Mouse (Mus musculus): ENCODE data around the gene Atxn7l3.
"Not testable (repeated sequence)": the region's sequence is repeated elsewhere in the genome, so short reads cannot be mapped to it uniquely, and the experiment has no call there.

The Atxn7l3 gene

DNA sequence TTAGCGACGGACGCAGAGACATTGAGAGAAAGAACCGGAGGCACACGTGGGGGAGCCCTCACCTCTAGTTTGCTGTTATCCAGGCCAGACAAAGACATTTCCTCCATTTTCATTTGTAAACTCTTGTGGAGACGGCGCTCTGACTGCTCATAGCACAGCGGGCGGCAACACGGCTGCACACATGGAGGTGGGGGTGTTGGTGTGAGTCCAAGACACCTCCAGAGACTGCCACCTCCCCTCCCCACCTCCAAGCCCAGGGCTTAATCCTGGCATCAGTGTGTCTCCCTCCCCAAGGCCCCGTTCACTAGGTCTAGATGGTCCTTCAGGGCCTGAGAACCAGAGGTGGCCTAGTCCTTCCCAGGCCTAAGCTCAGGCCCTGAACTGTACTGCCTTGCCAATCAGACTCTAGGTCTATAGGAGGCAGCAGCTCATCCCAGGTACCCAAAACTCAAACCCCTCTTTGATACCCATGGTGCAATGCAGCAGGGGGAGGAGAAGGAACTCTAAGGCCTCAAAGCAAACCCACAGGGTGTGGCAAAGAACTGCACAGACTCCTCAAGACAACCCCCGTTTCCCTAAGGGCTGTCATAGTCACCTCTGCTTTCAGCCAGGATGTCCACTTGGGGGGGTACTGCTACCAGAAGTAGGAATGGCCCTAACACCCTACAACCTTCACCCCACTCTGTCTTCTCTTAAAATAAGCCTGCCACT lies 1.4 kb downstream of the Atxn7l3 start:
- peak; percentile 46 to 61 for DNase-seq

DNA sequence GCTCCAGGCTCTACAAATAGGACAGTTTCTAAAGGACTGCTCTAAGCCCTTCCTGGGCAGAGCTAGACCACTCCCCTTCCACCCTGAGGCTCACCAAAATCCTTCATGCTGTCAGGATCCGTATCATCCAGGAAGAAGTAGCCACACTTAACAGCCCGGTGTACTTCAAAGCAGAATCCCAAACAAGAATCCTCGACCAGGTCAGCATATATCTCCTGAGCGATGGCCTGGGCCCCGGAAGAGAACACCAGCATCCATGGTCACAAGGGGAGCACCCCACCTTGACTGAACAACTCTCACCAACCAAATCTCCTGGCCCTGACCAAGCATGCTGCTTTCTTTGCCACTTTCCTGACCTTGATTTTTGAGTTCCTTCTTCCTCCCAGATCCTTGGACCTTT lies 2.0 kb downstream of the Atxn7l3 start:
- no peak for DNase-seq

DNA sequence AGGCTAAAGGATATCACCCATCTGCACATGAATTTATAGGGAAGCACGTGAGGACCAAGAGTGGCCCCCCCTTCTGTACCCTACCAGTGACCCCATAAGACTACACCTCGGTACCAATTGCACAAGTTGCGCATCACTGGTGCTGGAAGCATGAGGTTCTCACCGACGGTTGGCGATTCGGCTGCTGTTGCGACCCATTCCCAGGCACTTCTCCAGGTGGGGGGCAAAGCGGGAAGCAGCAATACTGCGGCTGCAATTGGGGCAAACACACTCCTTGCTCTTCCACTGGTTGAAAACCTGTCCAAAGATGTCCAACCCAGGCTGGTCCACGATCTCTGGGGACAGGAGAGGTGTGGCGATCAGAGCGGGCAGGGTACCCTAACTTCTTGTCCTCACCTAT lies 2.5 kb downstream of the Atxn7l3 start:
- no peak for DNase-seq

DNA sequence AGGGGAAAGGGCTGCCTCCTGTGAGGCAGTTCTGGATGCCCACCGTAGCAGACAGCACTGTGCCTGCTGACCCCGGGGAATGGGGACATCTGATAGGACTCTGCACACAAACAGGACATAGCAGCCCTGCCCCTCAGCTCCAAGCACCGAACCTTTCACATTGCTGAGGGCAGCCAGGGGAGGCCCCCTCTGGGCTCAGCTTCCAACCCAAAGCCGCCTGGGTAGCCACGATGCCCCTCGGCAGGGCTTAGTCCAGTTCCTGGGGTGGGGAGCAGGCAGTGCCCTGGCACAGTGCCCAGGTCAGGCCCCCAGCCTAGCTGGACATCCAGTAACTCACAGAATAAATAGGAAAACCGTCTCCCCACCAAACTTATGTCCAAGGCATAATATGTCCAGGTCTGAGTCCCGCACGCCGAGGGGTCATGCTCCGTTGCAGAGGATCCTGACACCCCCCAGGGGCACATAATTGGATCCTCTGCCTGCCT lies 5.3 kb downstream of the Atxn7l3 start:
- DNase-seq: peak in 1 of 2 experiments; percentile 40

DNA sequence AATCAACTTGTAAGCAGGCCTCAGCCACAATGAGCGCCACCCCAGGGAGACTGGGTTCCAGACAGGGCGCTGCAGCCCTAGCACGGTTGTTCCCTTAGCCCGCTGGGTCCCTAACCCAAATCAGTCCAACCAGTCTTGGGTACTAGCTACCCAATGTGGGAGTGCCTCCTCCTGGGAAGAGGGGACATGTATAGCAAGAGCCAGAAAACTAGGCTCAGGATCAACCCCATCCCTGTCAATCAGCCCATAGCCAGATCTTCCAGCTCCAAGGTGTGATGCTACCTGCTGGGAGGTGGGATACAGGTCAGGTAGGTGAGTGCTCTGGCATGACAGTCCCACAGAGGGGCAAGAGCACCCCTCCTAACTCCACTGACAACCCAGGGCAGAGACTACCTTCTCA lies 6.3 kb downstream of the Atxn7l3 start:
- no peak for DNase-seq

DNA sequence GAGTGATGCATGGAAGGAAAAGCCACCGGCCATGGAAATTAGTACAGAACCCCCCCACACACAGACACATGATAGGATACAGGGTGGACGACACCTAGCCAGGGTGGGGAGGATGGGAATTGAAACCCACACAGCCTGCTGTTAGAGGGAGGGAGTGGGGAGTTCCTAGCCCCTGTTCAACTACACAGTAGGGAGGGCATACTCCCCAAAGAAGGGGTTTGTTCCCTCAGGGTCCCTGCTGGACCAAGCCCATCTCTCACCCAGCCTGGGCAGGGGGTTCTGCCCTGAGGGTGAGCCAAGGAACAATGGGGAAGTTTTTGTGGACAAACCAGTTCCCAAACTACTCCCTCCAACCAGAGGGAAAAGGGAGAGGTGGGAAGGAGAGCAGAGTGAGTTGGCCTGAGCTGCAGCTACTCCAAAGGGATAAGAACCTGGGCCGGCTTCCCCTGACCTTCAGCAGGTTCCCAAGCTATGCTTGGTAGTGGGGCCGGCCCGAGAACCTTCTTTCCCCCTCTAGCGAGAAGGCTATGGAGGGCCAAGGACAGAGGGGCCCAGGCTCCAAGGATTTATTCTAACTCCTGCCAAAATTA lies 6.8 kb downstream of the Atxn7l3 start:
- DNase-seq: no peak

DNA sequence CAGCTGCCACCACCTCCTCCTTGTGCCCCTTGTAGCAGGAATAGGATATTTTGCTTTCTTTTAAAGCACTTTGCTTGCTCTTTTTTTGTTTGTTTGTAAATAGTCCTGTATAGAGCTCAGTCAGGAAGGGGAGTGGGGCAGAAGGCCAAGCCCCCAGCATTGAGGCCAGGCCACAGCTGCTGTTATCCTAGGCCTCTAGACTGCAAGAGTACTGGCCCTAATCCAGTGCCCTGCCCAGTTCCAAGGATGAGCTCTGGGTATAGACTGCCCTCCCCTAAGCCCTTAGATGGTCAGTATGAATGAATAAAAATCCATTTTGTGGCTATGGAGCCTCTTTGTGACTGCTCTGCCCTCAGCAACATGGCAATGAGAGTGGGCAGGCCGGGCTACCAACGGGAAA lies 7.5 kb downstream of the Atxn7l3 start:
- peak in 1 of 2 experiments; percentile 68 for DNase-seq

DNA sequence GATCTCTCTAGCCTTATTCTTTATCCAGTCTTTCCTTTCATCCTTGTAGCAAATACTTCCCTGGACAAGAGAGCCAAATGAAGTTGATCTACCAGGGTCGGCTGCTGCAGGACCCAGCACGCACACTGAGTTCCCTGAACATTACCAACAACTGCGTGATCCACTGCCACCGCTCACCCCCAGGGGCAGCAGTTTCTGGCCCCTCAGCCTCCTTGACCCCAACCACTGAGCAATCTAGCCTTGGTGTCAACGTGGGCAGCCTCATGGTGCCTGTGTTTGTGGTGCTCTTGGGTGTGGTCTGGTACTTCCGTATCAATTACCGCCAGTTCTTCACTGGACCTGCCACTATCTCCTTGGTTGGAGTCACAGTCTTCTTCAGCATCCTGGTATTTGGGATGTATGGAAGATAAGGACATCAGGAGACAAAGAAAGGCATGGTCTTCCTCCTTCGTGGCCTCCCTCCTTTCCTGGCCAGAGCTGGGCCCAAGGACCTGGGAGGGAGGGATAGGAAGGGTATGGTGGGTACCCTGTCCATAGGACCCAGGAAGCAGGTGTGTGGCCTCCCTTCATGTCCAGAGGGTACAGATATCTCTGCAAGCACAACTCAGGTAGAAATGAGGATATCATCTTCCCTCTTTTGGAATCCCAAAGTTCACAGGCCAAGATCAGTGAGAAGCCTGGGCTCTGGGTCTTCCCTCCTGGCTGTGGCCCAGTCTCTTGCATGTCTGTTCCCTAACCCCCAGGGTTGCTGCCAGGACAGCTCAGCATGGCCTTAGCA lies 8.2 kb downstream of the Atxn7l3 start:
- DNase-seq: no peak

DNA sequence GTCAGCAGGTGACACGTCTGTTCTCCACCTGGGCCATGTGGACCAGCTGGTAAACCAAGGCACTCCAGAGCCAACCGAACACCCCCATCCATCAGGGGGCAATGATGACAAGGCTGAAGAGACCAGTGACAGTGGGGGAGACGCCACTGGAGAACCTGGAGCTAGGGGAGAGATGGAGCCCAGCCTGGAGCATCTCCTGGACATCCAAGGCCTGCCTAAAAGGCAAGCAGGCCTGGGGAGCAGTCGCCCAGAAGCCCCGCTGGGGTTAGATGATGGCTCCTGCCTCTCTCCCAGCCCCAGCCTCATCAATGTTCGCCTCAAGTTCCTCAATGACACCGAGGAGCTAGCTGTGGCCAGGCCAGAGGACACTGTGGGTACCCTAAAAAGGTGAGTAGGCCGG lies 8.9 kb downstream of the Atxn7l3 start:
- DNase-seq: no peak

DNA sequence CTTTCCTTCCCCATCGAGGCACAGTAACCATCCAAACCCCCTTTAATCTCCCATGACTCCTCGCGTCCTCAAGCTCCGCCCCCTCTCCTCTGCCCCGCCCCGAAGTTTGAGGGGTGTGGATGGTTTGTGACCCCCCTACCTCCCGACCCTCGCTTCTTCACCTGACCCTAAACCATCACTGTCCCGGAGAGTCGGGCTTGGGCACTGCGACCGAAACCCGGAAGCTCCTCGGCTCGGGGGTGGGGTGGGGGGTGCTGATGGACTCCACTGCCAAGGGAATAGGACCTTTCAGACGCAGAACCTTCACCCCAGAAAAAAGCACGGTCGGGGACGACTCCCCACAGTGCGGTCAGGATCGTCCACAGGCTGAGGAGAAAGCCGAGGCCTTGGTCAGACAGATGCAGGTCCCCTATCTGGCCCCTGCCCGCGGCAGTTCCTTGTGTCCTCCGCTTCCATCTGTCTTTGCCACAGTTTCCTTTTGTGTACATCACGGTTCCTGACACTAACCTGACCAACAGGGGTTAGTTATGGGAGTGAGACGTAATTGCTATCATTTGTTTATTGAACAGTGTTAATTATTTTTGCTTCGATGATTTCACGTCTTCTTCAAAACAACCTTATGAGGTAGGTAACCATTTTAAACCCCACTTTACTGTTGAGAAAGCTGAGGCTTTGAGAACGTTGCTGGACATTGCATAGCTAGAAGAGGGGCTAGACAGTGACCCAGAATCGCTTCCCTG lies 11.2 kb downstream of the Atxn7l3 start:
- DNase-seq: no peak

DNA sequence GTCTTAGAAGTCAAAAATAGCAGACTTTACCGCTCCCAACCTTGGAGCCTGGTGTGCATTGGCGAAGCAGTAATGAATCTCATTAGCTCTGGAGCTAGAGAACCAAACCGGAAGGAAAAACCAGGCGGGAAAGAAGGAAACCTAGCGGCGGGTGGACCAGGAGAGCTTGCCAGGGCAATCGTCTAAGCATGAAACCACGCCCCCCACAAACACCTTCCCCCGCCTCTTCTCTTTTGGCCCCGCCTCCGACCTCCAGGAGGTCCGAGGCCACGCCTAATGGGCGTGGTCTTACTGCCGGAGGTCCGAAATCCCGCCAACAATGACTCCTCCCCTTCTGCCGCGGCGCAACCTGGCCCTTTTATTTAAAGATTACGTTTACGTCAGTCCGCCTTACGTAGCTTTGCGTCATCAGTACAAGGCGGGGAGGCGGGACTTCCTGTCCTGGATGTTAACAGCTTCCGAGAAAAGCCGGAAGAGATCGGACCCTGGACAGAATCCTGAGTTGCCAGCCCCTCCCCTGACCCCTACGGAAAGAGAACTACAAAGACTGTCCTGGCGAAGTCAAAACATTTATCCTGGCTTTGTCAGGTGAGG lies 11.8 kb downstream of the Atxn7l3 start, which contains the start of gene Tmub2:
Gene Tmub2 (plus strand): TSS at position 431 of the 594 bp plus-strand sequence.
- peak; percentile 97 to 98 for DNase-seq

DNA sequence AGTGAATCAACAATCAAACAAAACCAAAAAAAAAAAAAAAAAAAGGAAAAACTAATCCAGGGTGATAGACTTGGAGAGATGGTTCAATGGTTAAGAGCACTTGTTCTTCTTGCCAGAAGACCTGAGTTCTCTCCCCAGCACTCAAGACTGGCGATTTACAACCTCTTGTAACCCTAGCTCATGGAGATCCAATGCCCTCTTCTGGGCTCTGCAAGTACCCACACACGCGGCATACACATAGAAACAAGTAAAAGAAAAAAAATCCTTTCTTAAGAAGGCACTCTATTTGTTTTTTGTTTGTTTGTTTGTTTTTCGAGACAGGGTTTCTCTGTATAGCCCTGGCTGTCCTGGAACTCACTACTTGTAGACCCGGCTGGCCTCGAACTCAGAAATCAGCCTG lies 12.5 kb downstream of the Atxn7l3 start:
- no peak for DNase-seq

DNA sequence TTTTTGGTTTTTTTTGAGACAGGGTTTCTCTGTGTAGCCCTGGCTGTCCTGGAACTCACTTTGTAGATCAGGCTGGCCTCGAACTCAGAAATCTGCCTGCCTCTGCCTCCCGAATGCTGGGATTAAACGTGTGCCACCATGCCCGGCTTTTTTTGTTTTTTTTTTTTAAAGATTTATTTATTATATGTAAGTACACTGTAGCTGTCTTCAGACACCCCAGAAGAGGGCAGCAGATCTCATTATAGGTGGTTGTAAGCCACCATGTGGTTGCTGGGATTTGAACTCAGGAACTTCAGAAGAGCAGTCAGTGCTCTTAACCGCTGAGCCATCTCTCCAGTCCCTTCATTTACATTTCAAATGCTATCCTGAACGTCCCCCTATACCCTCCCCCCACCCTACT lies 16.2 kb downstream of the Atxn7l3 start:
- DNase-seq: not testable (repeated sequence)

DNA sequence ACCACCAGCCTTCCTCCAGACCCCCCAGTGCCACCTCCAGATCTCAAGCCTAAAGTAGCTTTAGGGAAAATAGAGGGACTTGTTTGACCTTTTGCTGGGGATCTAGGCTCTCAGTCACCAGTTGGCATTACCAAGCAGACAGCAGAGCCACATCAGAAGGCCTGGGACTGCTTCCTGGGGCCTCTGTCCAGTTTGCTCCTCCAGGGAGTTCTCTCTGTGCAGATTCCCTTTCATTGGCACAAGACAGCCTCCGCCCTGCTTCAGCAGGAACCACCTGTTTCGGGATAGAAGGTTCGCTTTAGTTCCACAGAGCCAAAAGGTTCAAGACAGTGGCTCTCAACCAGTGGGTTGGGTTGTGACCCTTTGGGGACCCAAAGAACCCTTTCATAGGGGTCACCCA lies 16.8 kb downstream of the Atxn7l3 start:
- no peak for DNase-seq

DNA sequence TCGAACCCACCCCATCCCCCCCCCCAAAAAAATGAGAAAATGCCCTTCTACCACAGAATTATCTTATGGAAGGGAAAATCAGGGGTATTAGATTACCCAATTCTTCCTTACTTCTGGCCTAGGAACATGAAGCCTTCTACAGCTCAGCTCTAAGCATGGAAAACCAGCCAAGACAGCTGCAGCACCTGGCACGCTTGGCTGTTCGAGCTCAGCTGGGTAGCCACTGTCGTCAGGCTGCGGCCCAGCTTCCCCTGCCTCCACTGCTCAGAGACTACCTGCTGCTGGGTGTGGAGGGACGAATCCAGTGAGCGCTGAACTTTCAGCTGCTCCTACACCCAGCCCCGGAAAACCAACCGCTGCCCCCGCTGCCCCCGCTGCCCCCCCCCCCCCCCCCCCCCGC lies 18.7 kb downstream of the Atxn7l3 start:
- DNase-seq: no peak

DNA sequence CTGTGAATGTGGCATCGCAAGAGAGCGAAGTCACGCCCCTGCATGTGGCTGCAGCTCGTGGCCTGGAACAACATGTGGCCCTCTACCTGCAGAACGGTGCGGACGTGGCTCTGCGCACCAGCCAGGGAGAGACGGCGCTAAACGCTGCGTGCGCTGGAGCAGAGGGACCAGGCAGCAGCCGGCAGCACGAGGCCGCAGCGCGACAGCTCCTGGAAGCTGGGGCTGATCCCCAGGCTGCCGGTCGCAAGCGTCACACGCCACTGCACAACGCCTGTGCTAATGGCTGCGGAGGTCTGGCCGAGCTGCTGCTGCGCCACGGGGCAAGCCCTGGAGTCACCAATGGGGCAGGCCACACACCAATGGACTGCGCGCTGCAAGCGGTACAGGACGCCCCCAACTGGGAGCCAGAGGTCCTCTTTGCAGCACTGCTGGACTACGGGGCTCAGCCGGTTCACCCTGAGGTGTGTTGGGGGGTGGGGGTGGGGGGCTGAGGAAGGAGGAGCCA lies 20.0 kb downstream of the Atxn7l3 start:
- peak; percentile 43 to 62 for DNase-seq

DNA sequence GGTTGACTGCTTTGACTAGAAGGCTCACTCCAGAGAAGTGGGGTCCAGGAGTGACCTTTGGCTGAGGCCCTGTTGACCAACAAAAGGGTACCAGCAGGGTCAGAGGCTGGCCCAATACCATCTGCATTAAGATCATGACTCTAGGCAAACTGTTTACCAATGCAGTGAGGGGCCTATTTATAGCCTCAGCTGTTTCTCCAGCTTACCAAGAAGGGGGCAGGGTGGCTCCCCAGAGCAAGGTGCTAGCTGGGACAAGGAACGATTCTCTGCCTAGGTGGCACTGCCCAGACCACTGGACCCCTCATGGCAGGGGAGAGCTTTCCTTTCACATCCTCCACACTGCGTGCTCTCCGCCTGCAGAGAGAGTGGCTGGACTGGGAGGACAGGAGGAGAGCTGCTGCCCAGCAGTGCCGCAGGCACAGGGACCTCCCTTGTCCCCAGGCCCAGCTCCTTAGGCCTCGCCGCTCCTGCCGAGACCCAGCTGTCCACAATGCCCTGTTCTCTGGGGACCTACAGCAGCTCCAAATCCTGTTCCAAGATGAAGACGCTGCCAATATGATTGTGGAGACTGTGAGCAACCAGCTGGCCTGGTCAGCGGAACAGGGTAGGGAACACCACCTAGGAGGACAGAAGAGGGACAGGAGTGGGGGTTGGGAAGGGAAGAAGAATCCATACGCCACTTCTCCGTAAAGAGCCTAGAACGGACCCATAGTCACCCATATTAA lies 27.7 kb downstream of the Atxn7l3 start, which contains the start of gene Asb16:
Gene Asb16 (plus strand): TSS at position 224 of the 725 bp plus-strand sequence.
- DNase-seq: no peak

DNA sequence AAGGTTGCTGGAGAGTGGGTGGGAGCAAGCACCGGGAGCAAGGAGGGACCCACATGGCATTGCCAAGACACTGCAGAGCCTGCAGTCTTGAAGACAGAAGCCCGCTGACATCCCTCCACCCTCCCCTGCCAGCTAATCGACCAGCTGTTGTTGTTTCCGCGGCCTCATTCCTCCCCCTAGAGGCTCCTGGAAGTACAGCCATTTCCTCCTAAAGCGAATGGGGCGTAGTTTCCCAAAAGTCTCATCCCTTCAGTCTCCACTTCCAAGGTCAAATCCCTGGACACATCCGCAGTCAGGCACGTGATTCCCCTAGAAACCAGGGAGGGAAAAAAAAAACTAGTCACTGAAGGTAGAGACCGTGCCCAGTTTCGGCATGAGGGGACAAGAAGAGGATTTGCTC lies 29.0 kb downstream of the Atxn7l3 start:
- DNase-seq: peak; percentile 79 to 82

DNA sequence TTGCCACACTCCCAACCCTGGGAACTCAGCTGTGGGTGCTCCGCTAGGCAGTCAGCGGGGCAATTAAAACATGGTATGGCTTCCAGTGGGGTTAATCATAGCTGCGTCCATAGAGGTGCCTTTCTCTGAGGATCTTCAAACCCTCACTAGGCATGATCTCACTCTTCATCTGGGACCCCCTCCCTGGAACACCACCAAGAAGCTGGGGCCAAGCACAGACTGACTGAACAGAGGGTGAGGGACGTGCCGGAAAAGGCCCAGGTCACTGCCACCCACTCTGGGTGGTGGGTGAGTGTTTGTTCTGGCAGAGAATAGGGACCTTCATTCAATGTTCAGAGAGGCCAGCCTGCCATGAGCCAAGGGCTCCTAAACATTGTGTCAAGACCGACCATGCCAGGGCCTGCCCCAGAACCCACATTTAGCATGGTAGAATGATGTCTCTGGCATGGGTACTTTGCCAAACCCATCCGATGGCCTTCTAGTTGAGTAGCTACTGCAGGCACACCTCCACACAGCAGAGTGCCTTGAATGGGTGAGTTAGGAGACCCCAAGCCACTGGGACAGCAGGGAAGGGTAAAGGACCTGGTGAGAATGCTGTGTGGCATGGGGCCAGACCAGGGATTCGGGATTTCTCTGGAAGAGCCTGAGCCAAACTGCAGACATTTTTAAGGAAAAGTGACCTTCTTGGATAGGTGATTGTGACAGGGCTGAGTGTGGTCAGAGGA lies 29.6 kb downstream of the Atxn7l3 start:
- no peak for DNase-seq

DNA sequence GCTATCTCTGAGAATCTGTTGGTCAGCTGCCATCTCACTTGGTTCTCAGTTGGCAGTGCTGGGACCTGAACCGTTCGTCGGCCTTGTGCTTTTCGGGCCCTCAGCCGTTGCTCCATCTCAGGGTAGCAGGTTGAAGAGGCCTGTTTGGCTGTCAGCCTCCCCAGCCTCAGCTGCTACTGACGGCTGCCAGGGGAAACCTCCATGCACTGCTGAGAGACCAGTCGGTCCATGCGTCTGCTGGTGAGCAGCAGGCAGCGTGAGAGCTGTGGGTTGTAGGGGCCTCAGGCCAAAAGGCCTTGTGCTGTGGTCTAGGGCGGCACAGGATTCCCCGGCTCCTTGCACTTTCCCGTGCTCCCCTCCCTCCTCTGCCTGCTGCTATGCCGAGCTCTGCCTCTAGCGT lies 30.6 kb downstream of the Atxn7l3 start:
- DNase-seq: no peak

DNA sequence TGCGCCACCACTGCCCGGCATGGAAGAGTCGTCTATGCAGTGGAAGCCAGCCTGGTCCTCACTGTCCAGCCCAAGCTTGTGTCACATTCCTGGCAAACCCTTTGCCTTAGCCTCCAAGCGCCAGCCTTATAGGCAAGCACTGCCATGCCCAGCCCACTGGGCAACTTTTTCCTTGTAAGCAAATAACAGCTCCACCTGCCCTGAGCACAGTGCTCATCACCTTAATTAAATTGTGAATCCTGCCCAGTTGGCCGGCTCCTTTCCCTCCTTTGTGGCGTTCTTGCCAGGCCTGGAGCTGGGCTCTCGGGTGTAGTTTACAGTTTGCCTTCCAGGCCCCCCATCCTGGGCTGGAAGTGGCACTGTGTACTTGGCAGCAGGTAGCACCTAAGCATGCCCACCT lies 33.2 kb downstream of the Atxn7l3 start:
- no peak for DNase-seq
